Mouse (Mus musculus): ENCODE results near the gene Rars. TPM values are rescaled to one million over a fixed set of nuclear protein-coding genes. Genes with fewer than 3 reads are reported as not detected.
A peak's percentile ranks its signal among the peaks of the same experiment; 100 is the strongest.

Rars gene
- polyA plus RNA-seq, 1 experiment from 2014 or later = 82.4 TPM

DNA sequence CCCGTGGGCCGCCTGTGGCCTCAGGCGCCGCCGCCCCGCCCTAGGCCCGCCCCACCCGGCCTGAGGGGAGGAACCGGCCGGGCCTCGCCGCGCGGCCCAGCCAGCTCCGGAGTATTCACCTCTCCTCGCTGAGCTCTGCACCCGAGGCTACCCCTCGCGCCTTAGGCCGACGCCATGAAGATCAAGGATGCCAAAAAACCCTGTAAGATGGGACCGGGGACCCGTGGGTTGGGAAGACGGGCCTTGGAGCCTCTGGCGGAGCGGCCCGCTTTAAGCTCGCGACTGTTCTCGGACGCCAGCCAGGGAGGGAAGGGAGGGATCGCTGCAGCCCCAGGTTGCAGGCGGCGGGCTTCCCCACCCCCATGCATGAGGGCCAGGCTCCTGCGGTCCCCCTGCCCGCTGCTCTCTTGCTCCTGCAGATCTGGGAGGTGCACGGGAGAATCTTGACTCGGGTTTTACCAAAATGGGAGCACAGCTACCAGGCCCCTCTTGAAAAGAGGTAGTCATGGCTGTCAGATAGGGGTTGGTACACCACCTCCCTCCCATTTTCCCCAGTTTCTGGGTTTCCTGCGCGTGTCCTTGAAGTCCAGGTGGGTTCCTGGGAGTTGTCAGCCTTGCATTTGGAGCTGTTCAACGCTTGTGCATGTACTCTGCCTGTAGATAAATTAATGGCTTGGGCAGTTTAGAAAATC, 64.4 kb downstream of the Rars start:
- ATAC-seq (replicated peaks; ENCODE audit: insufficient number of reproducible peaks, low FRiP score, low TSS enrichment) = peak; percentile 90
- H3K4me3 ChIP-seq (ENCODE audit: low read depth, low read length) = peak overlapping the region; percentile 73
- no peaks in the 10 kb centered on the region for H3K36me3 ChIP-seq (ENCODE audit: control insufficient read depth, insufficient read depth, low read length)
- H3K4me2 ChIP-seq = peak overlapping the region; percentile 87
- H3K9me3 ChIP-seq (replicated peaks; ENCODE audit: control insufficient read depth, low read length) = no peaks in the 10 kb centered on the region
- WGBS (ENCODE audit: insufficient replicate concordance) = under 1% methylated on average over 35 of the region's 41 CpGs
- peak overlapping the region; percentile 95 for H3K9ac ChIP-seq (ENCODE audit: low read depth, low read length)
- peak overlapping the region; percentile 95 for H3K27ac ChIP-seq (ENCODE audit: low read depth, low read length)
- H3K27me3 ChIP-seq (ENCODE audit: control insufficient read depth, insufficient read depth, low read length) = 0 out of 2 replicates have a peak, but pooled peaks cover 2% of the 10 kb centered on the region
- no peaks in the 10 kb centered on the region; the same call in 1 of the 2 replicates for H3K4me1 ChIP-seq (ENCODE audit: control insufficient read depth, insufficient read depth, low read length)

DNA sequence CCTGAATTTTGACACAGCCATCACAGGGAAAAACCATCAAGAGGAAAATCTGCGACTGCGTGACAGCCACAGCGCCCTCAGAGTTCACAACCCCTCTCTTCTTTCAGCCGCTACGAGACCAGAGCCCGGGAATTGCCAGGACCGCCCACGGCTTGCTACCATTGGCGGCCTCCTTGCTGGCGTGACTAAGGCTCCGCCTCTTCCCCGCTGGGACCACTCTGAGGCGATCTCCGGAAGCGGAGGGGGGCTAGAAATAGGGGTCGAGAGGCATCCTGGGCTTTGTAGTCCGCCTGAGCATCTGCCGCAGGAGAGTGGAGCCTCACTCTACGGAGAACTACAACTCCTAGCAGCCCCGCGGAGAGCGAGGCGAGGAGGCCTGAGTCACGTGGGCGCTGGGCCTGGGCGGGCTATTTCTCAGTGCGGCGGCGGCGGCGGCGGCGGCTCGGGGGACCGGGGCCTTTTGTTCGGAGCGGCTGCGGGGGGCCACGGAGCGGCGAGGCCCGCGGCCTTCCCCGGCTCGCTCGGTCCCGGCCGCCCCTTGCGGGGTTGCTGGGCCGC, 65.0 kb downstream of the Rars start, which contains the start of gene Pank3:
Gene Pank3 (plus strand): TSS at position 297 of the 558 bp plus-strand sequence.
- WGBS (ENCODE audit: insufficient replicate concordance) = under 1% methylated on average over 40 of the region's 50 CpGs
- no peaks in the 10 kb centered on the region for H3K36me3 ChIP-seq (ENCODE audit: control insufficient read depth, insufficient read depth, low read length)
- peak within 1 kb of the TSS; percentile 95 for H3K27ac ChIP-seq (ENCODE audit: low read depth, low read length)
- H3K27me3 ChIP-seq (ENCODE audit: control insufficient read depth, insufficient read depth, low read length) = 0 out of 2 replicates have a peak, but pooled peaks cover 2% of the 10 kb centered on the region
- H3K4me1 ChIP-seq (ENCODE audit: control insufficient read depth, insufficient read depth, low read length) = no peaks in the 10 kb centered on the region; the same call in 1 of the 2 replicates
- H3K9ac ChIP-seq (ENCODE audit: low read depth, low read length) = peak within 1 kb of the TSS; percentile 95
- peak within 1 kb of the TSS; percentile 87 for H3K4me2 ChIP-seq
- H3K4me3 ChIP-seq (ENCODE audit: low read depth, low read length) = peak within 1 kb of the TSS; percentile 73
- H3K9me3 ChIP-seq (replicated peaks; ENCODE audit: control insufficient read depth, low read length) = no peaks in the 10 kb centered on the region
- peak; percentile 99 for ATAC-seq (replicated peaks; ENCODE audit: insufficient number of reproducible peaks, low FRiP score, low TSS enrichment)

GRCm38 (mm10) chr11:35766845-35767244, 67.5 kb downstream of the Rars start:
- ATAC-seq (replicated peaks; ENCODE audit: insufficient number of reproducible peaks, low FRiP score, low TSS enrichment) = no peak
- H3K27ac ChIP-seq (ENCODE audit: low read depth, low read length) = no peak overlapping the region
- H3K36me3 ChIP-seq (ENCODE audit: control insufficient read depth, insufficient read depth, low read length) = no peaks in the 10 kb centered on the region
- 91% methylated on average over 5 of the region's 5 CpGs for WGBS (ENCODE audit: insufficient replicate concordance)
- H3K27me3 ChIP-seq (ENCODE audit: control insufficient read depth, insufficient read depth, low read length) = 0 out of 2 replicates have a peak, but pooled peaks cover 2% of the 10 kb centered on the region
- H3K4me2 ChIP-seq = no peak overlapping the region
- no peaks in the 10 kb centered on the region for H3K9me3 ChIP-seq (replicated peaks; ENCODE audit: control insufficient read depth, low read length)
- H3K9ac ChIP-seq (ENCODE audit: low read depth, low read length) = no peak overlapping the region
- no peak overlapping the region for H3K4me3 ChIP-seq (ENCODE audit: low read depth, low read length)
- H3K4me1 ChIP-seq (ENCODE audit: control insufficient read depth, insufficient read depth, low read length) = no peaks in the 10 kb centered on the region; the same call in 1 of the 2 replicates

DNA sequence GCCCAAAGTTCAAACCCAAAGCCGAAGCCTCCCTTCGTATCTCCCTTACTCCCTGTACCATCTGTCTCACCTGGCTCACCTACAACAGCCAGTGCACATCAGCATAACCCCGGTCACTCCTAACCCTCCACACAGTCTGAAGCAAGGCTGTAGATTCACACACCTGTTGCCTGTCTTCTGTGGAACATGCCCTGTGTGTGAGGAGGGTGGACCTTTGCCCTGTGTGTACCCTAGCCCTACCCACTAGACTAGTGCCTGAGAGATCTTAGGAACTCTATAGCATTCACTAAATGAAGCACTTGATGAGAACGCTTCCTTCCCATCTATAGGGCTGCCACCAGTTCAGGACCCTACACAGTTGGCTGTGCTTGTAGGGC, 73.7 kb downstream of the Rars start:
- Histone ChIP-seq H3K4me3 (ENCODE audit: low read depth, low read length) (no peak overlapping the region), H3K4me1 (ENCODE audit: control insufficient read depth, insufficient read depth, low read length) (no peaks in the 10 kb centered on the region), H3K4me2 (no peak overlapping the region), H3K9ac (ENCODE audit: low read depth, low read length) (no peak overlapping the region), H3K27ac (ENCODE audit: low read depth, low read length) (no peak overlapping the region), H3K9me3 (replicated peaks; ENCODE audit: control insufficient read depth, low read length) (no peaks in the 10 kb centered on the region), H3K27me3 (ENCODE audit: control insufficient read depth, insufficient read depth, low read length) (no peaks in the 10 kb centered on the region), H3K36me3 (ENCODE audit: control insufficient read depth, insufficient read depth, low read length) (no peaks in the 10 kb centered on the region)
- ATAC-seq (replicated peaks; ENCODE audit: insufficient number of reproducible peaks, low FRiP score, low TSS enrichment) = no peak
- 81% methylated on average over 4 of the region's 4 CpGs for WGBS (ENCODE audit: insufficient replicate concordance)

- H3K4me1 ChIP-seq (ENCODE audit: control insufficient read depth, insufficient read depth, low read length) = no peaks in the 10 kb centered on the region
- ATAC-seq (replicated peaks; ENCODE audit: insufficient number of reproducible peaks, low FRiP score, low TSS enrichment) = no peak
- H3K27me3 ChIP-seq (ENCODE audit: control insufficient read depth, insufficient read depth, low read length) = no peaks in the 10 kb centered on the region
- no peaks in the 10 kb centered on the region for H3K36me3 ChIP-seq (ENCODE audit: control insufficient read depth, insufficient read depth, low read length)
- H3K4me2 ChIP-seq = no peak overlapping the region
- 59% methylated on average over 7 of the region's 7 CpGs for WGBS (ENCODE audit: insufficient replicate concordance)
- H3K9me3 ChIP-seq (replicated peaks; ENCODE audit: control insufficient read depth, low read length) = no peaks in the 10 kb centered on the region
- H3K9ac ChIP-seq (ENCODE audit: low read depth, low read length) = no peak overlapping the region
- no peak overlapping the region for H3K4me3 ChIP-seq (ENCODE audit: low read depth, low read length)
- H3K27ac ChIP-seq (ENCODE audit: low read depth, low read length) = no peak overlapping the region; the same call in 1 of the 2 replicates
These were observed 74.2 kb downstream of the Rars start for GRCm38 (mm10) chr11:35760001-35760626.

MicroRNAs encoded within 50 kb of the gene (microRNA counts, 519-probe panel; counts per million panel counts)
- 6,562 counts per million, percentile 86 among the panel's probes with 10 or more counts for microRNA mmu-miR-103

Small RNA genes within 50 kb of the gene (microRNA-seq; reads per million reads assigned to microRNA genes)
- gene Mir103-1 (ENCODE audit: borderline number of aligned reads) = 4.0 reads per million, percentile 35 among the genes with 10 or more reads in this experiment

Other genes starting within 250 kb of the Rars start
- gene Pank3, start 65.0 kb downstream of the Rars start, polyA plus RNA-seq (2014; fragmentation: Nextera tagmentation; extraction: Ambion mirVana) = 13.1 and 14.4 TPM in 2 replicates
- gene Fbll1, start 35.6 kb downstream of the Rars start, polyA plus RNA-seq (2014; fragmentation: Nextera tagmentation; extraction: Ambion mirVana) = not detected in 2 replicates
- gene Wwc1, start 146.0 kb upstream of the Rars start, polyA plus RNA-seq (2014; fragmentation: Nextera tagmentation; extraction: Ambion mirVana) = 2.5 and 2.9 TPM in 2 replicates

Measured in heart, embryonic 11.5 days (tissue).